Mouse (Mus musculus): ENCODE results near the gene Gm20498. TPM values are rescaled to one million over a fixed set of nuclear protein-coding genes. Genes with fewer than 3 reads are reported as not detected.

Gene Gm20498
- polyA plus RNA-seq (2015; fragmentation: Nextera tagmentation; extraction: Ambion mirVana), result 27.3 and 30.5 TPM in 2 replicates

DNA sequence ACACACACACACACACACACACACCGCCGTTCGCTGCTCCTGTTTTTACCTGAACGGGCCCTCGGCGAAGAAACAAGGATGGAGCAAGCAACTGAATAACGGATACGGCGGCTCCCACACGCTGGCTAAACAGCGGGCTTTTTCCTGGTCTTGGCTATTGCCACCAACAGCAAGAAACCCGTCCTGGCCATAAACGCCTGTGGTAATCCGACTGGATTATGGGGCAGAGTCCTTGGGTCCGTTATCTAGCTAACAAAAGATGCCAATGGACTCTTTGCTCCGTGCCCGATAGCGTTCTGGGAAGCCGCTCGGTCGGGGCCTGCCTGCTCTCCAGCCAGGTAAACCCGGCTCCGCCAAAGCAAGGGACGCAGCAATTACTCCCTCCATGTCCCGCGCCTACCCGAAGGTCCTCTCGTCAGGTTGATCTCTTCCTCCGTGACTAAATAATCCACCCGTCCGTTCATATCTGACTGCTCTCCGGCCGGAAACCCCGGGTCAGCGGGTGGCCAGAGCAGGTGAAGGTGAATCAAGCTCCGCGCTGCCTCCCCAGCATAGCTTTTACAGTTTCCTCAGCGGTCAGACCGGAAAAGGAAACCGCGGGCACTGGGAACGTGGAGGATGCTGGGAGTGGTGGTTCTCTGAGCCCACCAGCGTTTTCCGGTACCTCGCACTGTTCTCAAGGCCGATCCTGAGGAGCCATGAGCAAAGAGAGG is at the start of gene Gm20498, which contains the start of gene Synj2bp:
Gm20498 (minus strand) TSS at position 590 of the 713 bp plus-strand sequence.
Synj2bp (minus strand) TSS at position 596 of the 713 bp plus-strand sequence.
- Histone ChIP-seq H3K9ac (ENCODE audit: low read depth, low read length) (peak within 1 kb of the TSS; percentile 69), H3K4me2 (ENCODE audit: low read length) (peak within 1 kb of the TSS; percentile 59), H3K4me1 (replicated peaks; ENCODE audit: insufficient read depth, low read length) (peaks cover 6% of the 10 kb centered on the region), H3K27ac (peak within 1 kb of the TSS; percentile 85), H3K4me3 (replicated peaks; ENCODE audit: low read depth, low read length) (peak within 1 kb of the TSS; percentile 91), H3K36me3 (ENCODE audit: insufficient read depth, low read length) (no peaks in the 10 kb centered on the region), H3K27me3 (ENCODE audit: insufficient read depth, low read length) (no peaks in the 10 kb centered on the region), H3K9me3 (replicated peaks; ENCODE audit: low read length) (no peaks in the 10 kb centered on the region)
- TF ChIP-seq CTCF (IDR thresholded peaks at IDR 0.05; ENCODE audit: low read depth), result no peak
- ATAC-seq (replicated peaks; ENCODE audit: low FRiP score, low read depth) (peak; percentile 89), DNase-seq (ENCODE audit: low spot score) (peak; percentile 94)
- under 1% methylated on average over 46 of the region's 46 CpGs for WGBS

DNA sequence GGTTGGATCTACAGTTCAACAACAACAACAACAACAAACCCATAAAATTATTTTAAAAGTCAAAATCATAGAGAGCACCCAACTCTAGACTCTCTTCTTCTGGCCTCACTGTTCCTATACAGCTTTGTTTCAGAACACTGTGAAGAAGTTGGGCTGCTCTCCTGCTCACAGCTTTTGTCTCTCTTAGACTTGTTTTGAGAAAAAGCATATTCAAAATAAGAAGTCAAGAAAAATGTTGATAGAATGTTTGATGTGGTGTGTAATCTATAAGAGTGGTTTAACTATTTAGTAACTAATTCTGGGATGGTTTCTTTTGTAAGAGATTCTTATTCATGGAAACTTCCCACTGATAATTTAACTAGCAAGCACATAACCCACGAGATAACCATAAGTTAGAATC is 35.7 kb upstream of the Gm20498 start, which contains the start of gene Adam21:
Adam21 (minus strand) TSS at position 101 of the 400 bp plus-strand sequence.
- Histone ChIP-seq H3K9ac (ENCODE audit: low read depth, low read length) (no peak within 1 kb of the TSS), H3K27me3 (ENCODE audit: insufficient read depth, low read length) (no peaks in the 10 kb centered on the region), H3K4me2 (ENCODE audit: low read length) (no peak within 1 kb of the TSS), H3K4me3 (replicated peaks; ENCODE audit: low read depth, low read length) (no peak within 1 kb of the TSS), H3K9me3 (replicated peaks; ENCODE audit: low read length) (no peaks in the 10 kb centered on the region), H3K27ac (no peak within 1 kb of the TSS), H3K36me3 (ENCODE audit: insufficient read depth, low read length) (peaks cover 6% of the 10 kb centered on the region; the same call in 1 of the 2 replicates), H3K4me1 (replicated peaks; ENCODE audit: insufficient read depth, low read length) (no peaks in the 10 kb centered on the region)
- WGBS, result 84% methylated on average over 1 of the region's 1 CpGs
- DNase-seq (ENCODE audit: low spot score) (no peak), ATAC-seq (replicated peaks; ENCODE audit: low FRiP score, low read depth) (no peak)
- no peak for TF ChIP-seq CTCF (IDR thresholded peaks at IDR 0.05; ENCODE audit: low read depth)

DNA sequence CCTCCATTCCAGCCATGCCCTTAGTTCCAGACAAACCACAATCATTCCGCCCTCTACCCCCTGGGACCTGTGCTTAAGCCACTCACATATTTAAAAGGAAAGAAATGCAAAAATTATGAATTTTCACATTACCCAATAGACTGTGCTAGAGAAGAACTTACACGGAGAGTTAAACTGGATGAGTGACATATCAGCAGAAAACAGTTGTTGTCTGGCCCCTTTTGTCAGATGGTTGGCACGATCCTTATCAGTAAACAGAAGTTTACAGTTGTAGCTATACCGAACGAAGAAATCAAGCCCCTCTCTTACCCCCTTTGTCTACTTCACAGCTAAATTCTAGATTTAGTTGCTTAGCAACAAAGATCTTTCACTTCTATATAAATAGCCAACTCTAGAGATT is 35.2 kb upstream of the Gm20498 start:
- TF ChIP-seq CTCF (IDR thresholded peaks at IDR 0.05; ENCODE audit: low read depth), result no peak
- H3K27me3 ChIP-seq (ENCODE audit: insufficient read depth, low read length), result no peaks in the 10 kb centered on the region
- H3K27ac ChIP-seq, result no peak overlapping the region
- H3K36me3 ChIP-seq (ENCODE audit: insufficient read depth, low read length), result peaks cover 3% of the 10 kb centered on the region; the same call in 1 of the 2 replicates
- H3K4me2 ChIP-seq (ENCODE audit: low read length), result no peak overlapping the region
- 89% methylated on average over 5 of the region's 5 CpGs for WGBS
- H3K9me3 ChIP-seq (replicated peaks; ENCODE audit: low read length), result no peaks in the 10 kb centered on the region
- no peak for DNase-seq (ENCODE audit: low spot score)
- H3K9ac ChIP-seq (ENCODE audit: low read depth, low read length), result no peak overlapping the region
- no peak overlapping the region for H3K4me3 ChIP-seq (replicated peaks; ENCODE audit: low read depth, low read length)
- no peak for ATAC-seq (replicated peaks; ENCODE audit: low FRiP score, low read depth)
- no peaks in the 10 kb centered on the region for H3K4me1 ChIP-seq (replicated peaks; ENCODE audit: insufficient read depth, low read length)

DNA sequence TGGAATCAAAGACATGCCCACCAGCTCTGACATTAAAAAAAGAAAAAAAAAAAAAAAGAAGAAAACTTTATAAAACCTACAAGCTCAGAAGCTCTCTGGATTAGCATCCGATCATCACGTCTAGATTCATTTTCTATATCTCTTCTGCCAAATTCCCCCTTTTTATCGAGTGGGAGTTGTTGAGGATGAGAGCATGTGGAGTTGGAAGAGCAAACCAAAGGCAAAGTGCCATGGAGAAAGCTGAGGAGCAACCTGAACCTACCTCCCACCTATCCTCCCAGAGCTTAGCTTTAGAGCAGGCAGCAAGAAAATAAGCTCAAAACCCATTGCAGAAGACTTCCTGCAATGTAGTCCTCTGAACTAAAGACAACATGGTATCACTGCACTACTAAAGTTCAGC is 31.5 kb upstream of the Gm20498 start:
- 94% methylated on average over 3 of the region's 3 CpGs for WGBS
- ATAC-seq (replicated peaks; ENCODE audit: low FRiP score, low read depth) (no peak), DNase-seq (ENCODE audit: low spot score) (no peak)
- H3K9me3 ChIP-seq (replicated peaks; ENCODE audit: low read length), result no peaks in the 10 kb centered on the region
- no peaks in the 10 kb centered on the region for H3K36me3 ChIP-seq (ENCODE audit: insufficient read depth, low read length)
- no peak overlapping the region for H3K4me2 ChIP-seq (ENCODE audit: low read length)
- no peak overlapping the region for H3K27ac ChIP-seq
- no peaks in the 10 kb centered on the region for H3K4me1 ChIP-seq (replicated peaks; ENCODE audit: insufficient read depth, low read length)
- no peaks in the 10 kb centered on the region for H3K27me3 ChIP-seq (ENCODE audit: insufficient read depth, low read length)
- no peak overlapping the region for H3K9ac ChIP-seq (ENCODE audit: low read depth, low read length)
- H3K4me3 ChIP-seq (replicated peaks; ENCODE audit: low read depth, low read length), result no peak overlapping the region
- TF ChIP-seq CTCF (IDR thresholded peaks at IDR 0.05; ENCODE audit: low read depth), result no peak

DNA sequence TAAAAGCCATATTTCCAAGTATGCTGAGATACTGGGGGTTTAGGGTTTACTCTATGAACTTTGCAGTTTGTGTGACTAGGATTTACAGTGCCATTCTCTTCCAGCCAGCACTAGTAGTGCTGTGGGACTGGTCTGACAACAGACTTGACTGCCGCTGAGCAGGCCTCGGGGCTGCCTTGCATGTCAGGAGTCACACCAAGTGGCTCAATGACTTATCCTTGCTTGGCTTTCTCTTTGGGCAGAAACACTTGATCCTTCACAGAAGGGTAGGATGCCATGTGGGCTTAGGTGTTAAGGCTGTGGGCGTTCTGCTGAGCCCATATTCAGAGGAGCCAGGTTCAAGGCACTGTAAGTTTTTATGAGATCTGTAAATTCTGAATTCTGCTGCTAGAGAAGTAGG is 16.6 kb upstream of the Gm20498 start:
- DNase-seq (ENCODE audit: low spot score), result no peak
- Histone ChIP-seq H3K9me3 (replicated peaks; ENCODE audit: low read length) (no peaks in the 10 kb centered on the region), H3K36me3 (ENCODE audit: insufficient read depth, low read length) (no peaks in the 10 kb centered on the region), H3K4me3 (replicated peaks; ENCODE audit: low read depth, low read length) (no peak overlapping the region), H3K27me3 (ENCODE audit: insufficient read depth, low read length) (no peaks in the 10 kb centered on the region), H3K9ac (ENCODE audit: low read depth, low read length) (no peak overlapping the region), H3K4me1 (replicated peaks; ENCODE audit: insufficient read depth, low read length) (no peaks in the 10 kb centered on the region), H3K4me2 (ENCODE audit: low read length) (no peak overlapping the region), H3K27ac (no peak overlapping the region)
- no peak for TF ChIP-seq CTCF (IDR thresholded peaks at IDR 0.05; ENCODE audit: low read depth)
- WGBS, result 89% methylated on average over 3 of the region's 3 CpGs
- no peak for ATAC-seq (replicated peaks; ENCODE audit: low FRiP score, low read depth)

DNA sequence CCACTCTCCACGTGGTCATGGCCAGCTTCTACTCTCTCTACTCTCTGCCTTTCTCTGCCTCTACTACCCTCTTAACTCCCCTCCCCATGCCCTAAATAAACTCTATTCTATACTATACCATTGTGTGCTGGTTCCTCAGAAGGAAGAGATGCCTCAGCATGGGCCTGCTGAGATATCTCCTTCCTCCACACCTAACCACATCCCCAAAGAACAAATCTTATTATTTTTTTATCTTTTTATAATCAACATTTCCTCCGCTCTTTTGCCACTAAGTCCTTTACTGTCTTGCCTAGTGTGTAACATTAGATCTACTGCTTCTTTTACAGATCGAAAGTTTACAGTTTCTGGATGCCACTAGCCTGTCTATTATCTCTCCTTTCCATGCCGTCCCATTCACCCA is 14.5 kb upstream of the Gm20498 start:
- no peak for ATAC-seq (replicated peaks; ENCODE audit: low FRiP score, low read depth)
- no peak for TF ChIP-seq CTCF (IDR thresholded peaks at IDR 0.05; ENCODE audit: low read depth)
- WGBS, result 74% methylated on average over 4 of the region's 4 CpGs

More for the DNA sequence above, 14.5 kb upstream of the Gm20498 start:
- Histone ChIP-seq H3K9ac (ENCODE audit: low read depth, low read length) (no peak overlapping the region), H3K36me3 (ENCODE audit: insufficient read depth, low read length) (no peaks in the 10 kb centered on the region), H3K4me3 (replicated peaks; ENCODE audit: low read depth, low read length) (no peak overlapping the region), H3K4me2 (ENCODE audit: low read length) (no peak overlapping the region), H3K9me3 (replicated peaks; ENCODE audit: low read length) (no peaks in the 10 kb centered on the region), H3K27me3 (ENCODE audit: insufficient read depth, low read length) (no peaks in the 10 kb centered on the region), H3K4me1 (replicated peaks; ENCODE audit: insufficient read depth, low read length) (no peaks in the 10 kb centered on the region), H3K27ac (no peak overlapping the region)
- no peak for DNase-seq (ENCODE audit: low spot score)
